Mouse (Mus musculus): Measurements from ENCODE around the gene Tnfrsf8.

DNA sequence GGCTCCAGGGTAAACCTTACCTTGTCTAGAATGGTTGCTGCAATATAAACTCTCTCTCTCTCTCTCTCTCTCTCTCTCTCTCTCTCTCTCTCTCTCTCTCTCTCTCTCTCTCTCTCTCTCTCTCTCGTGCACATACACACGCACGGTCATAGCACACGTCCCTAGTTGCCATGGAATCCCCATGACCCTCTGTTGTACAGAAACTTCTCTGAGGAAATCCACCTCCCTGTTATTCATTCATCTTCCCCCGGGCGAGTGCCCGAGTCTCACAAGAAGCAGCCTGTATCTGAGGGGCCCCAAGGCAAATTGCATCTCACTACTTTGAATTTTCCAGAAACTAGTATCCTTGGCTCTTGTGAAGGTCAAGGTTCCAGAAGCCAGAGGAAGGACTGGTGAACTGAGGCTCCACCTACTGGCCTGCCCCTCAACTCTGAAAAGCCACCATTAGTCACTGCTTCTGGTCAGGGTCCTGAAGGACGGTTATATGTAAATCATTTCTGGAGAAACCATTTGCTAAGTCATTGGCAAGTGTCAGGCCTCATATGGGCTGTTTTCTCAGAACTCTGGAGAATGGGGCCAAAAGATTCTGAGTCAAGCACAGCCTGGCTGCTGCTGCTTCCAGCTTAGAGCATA lies 8.1 kb upstream of the Tnfrsf8 start:
- TF ChIP-seq CTCF (conservative IDR thresholded peaks at IDR 0.05 in 1 of 2, IDR thresholded peaks at IDR 0.05 in 1 of 2; ENCODE audit: low read depth in 2 of 2, low read length in 2 of 2) (peak in 1 of 2 experiments; percentile 70; a peak in 2 of 4 replicates), POLR2A (IDR thresholded peaks at IDR 0.05; ENCODE audit: low read depth, low read length) (no peak), JUN (IDR thresholded peaks at IDR 0.05; ENCODE audit: insufficient read depth, low read depth, low read length) (0 out of 2 replicates have a peak, but pooled peaks have one; percentile 21), IRF4 (IDR thresholded peaks at IDR 0.05; ENCODE audit: low read depth, low read length) (peak; percentile 80), GABPA (IDR thresholded peaks at IDR 0.05; ENCODE audit: insufficient replicate concordance, low read depth, low read length) (no peak), MAZ (IDR thresholded peaks at IDR 0.05; ENCODE audit: low read depth, low read length) (peak; percentile 50; the same call in 1 of the 2 replicates), MAX (IDR thresholded peaks at IDR 0.05; ENCODE audit: low read length) (peak; percentile 76), USF1 (IDR thresholded peaks at IDR 0.05; ENCODE audit: low read depth, low read length) (no peak), TCF12 (IDR thresholded peaks at IDR 0.05; ENCODE audit: low read depth, low read length) (peak; percentile 66), CHD2 (IDR thresholded peaks at IDR 0.05; ENCODE audit: low read length) (no peak), NELFE (IDR thresholded peaks at IDR 0.05; ENCODE audit: low read depth, low read length) (peak; percentile 55; the same call in 1 of the 2 replicates), EP300 (IDR thresholded peaks at IDR 0.05; ENCODE audit: low read length) (peak; percentile 80), JUND (conservative IDR thresholded peaks at IDR 0.05; ENCODE audit: low read depth, low read length) (no peak), CHD1 (IDR thresholded peaks at IDR 0.05; ENCODE audit: low read depth, low read length) (no peak; the same call in 1 of the 2 replicates)
